Mouse (Mus musculus) c-Kit-positive CD71-positive TER-119-negative erythroid progenitor cells, embryonic 14.5 days (primary cell): ENCODE results near the gene Otulin.

ENCODE experiments used
- DNase-seq: peaks from one replicate; pipeline ENCODE4 v3.0.0-alpha.2; 2013; ENCODE audit warnings: low read depth

The Otulin gene

DNA sequence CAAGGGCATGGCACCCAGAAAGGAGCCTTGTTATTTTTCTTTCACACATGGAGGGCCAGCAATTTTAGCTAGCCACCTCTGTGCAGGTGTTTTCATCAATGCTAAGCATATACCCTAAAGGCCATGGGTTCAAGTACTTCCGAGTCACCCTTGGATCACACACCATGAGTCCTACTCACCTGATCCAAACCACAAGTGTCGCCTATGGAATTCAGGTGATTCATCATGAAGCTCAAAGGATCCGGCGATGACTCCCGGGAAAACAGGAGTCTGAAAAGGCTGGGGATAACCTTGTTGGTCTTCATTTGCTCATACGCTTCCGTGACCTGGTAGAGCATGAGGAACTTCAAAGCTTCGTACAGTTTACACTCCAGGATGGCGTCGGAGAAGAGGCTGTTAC, 27.4 kb upstream of the Otulin start:
- no peak for DNase-seq

DNA sequence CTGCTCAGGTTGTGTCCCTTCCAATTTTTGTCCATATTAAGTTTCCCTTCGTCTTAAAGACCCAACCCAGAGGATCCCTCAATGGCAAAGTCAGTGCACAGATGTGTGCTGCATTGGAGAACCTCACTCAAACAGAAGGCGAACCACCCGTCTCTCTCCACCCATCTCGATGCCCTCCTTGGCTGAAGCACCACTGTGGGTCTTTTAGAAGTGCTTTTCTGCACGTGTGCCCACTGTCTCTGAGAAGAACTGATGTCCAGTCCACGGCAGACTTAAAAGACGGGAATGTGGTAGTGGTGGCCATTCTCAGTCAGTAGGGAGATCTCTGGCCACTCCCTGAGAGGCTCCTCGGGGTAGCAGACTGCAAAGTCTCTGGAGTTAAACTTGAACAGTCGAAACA, 26.1 kb upstream of the Otulin start:
- no peak for DNase-seq

DNA sequence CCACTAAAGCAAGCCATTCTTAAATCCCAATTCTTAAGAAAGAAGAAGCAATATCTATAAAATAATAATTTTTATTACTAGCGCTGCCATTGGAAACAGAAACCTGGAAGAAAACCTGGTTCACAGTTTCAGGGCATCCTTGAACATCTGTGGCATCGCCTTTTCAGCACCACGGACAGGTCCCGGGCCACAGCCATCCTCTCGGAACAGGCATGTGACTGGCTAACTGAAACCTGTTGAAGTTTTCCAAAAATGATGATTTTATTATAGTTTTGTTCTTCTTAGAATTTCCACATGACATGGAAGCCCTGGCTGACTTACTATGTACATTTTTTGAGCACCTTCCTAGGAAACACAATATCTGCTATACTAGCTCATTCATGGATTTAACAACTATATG, 24.5 kb upstream of the Otulin start:
- no peak for DNase-seq

DNA sequence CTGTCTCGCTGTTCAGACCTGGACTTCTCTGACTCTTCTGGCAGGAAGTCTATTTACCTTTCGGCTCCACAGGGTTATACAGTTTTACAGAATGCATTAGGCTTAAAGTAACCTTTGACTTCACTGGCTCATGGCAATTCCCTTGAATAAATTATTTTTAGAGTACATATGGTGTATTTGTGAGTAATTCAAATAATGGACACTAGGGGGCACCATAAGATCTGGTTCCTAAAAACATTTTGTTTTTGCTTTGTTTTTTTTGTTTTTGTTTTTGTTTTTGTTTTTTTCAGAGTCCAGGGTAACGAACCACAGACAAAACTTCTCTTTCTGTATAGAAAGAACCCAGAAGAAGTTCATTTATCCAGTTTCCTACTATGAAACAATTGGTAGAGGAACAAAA, 17.2 kb upstream of the Otulin start:
- no peak for DNase-seq

DNA sequence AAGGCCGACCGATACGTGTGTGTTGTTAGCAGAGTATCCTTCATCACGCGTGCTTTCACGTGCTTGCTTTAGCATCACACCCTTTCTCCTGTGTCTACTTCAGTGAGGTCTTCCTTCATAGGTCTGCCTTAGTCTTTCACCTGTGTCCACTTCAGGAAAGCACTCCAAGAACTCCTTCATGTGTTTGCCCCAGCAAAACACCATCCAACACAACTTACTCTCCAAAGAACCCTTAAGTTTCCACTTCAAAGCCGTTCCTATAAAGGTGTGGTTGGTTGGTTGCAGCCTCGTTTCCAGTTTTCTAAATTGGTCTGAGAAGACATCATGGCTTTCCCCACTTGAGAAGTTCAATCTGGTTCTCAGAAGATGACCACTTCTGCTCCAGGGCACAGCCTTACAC, 16.2 kb upstream of the Otulin start:
- DNase-seq: no peak

DNA sequence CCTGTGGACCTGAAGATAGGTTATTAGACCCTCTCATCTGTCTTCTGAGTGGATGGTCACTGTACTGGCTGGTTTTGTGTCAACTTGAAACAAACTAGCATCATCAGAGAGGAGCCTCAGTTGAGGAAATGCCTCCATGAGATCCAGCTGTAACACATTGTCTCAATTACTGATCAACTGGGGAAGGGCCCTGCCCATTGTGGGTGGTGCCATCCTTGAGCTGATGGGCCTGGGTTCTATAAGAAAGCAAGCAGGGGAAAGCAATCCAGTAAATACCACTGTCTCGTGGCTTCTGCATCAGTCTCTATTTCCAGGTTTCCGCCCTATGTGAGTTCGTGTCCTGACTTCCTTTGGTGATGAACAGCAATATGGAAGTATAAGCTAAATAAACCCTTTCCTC, 14.8 kb upstream of the Otulin start:
- DNase-seq: no peak

DNA sequence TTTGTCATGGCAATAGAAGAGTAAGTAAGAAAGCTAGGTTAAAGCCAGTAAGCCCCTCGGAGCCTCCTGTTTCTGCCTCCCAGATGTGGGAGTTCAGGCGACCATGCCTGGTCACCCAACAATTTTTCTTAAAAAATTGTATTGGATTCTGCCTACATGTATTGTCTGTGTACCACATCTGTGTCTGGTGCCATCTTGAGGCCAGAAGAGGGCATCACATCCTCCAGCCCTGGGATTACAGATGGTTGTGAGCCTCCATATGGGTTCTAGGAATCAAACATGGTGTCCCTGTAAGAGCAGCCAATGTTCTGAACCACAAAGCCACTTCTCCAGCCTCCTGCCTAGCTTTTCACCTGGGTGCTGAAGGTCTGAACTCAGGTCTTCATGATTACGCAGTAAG, 12.4 kb upstream of the Otulin start:
- no peak for DNase-seq

DNA sequence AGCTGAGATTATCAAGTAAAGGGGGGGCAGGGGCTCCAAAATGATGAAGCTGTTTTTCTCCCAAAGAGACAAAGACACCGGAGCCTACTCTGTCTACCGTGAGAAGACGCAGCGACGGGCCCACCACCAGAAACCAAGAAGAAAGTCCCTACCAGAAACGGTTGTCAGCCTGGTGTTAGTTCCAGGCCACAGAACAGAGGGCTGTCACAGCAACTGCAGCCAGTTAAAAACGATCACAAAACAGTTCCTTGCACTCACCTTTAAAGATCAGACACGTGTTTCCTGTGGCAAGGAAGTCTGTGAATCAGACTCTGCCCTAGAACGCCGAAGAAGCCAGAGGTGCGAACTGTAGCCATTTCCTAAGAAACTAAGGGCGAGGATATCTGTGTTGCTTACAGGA, 10.7 kb upstream of the Otulin start:
- no peak for DNase-seq

DNA sequence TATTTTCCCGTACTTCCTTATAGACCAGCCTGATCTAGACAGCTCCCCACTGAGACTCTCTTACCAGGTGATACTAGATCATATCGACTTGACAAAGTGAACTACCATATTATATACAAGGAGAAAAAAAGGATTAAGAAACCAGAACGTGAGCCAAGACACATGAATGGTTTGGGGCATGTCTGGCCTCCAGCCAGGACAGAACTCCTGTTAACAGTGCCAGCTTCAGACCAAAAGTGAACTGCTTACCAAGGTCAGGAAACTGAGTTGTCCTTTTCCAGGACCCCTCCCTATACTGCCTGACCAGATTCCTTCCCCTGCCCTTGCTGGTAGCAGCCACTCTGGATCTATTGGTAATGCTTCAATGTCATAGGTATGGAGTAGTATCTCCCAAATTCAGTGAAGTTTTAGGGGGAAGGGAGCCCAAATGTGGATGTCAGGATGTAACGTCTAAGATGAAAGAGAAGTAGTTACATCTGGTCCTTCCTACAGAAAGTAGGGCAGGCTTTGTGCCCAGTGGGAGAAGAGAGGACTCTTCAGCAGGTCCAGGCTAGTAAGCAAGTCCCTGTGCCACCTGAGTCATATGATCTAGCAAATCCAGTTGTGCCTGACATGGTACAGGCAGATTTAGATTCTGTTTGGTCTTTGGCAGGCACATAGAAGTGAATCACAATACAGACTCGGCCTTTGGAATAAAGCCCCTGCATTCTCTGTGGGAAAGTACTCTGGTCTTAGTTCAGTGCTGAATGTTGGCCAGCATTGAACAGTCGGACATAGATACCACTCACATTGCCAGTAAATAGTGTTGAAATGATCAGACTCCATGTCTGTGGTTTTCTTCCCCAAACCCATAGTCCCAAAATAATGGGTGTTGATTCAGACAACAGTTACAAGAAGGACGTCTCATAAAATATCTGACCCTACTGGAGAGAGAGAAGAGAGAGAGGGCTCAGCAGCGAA, 3.7 kb upstream of the Otulin start:
- DNase-seq: no peak

DNA sequence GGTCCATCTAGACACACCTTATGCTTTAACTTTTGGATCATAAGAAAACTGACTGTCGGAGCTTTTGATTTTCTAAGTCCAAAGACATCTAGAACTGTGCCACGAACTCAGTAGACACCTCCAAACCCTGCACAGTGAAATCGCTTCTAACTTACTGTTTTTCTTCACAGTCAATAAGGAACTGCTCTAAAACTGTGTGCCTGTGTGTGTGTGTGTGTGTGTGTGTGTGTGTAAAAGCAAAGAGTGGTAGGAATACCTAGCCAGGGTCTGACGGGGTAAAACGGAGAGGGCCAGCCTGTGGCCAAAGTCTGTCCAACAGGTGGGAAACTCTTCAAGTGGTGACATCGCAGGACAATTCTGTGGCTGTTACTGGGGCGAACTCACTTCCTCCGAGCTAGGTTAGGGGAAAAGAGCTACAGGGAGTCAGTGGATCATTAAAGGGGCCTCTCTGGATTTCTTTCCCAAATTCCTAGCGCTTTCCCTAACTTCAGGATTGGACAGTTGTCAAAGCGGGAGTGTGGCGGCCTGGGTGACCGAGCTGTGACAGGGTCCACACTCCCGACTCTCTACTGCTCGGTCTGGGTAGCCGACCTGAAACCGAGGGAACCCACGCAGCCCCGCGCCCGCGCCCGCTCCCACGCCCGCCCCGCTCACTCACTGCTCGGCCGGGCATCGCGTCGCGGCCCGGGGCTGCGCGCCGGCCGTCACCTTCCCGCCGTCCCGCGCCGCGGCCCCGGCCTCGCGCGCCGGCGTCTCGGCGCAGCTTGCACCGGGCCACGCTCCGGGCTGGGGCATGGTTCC, 493 bp downstream of the Otulin start:
- DNase-seq: no peak

DNA sequence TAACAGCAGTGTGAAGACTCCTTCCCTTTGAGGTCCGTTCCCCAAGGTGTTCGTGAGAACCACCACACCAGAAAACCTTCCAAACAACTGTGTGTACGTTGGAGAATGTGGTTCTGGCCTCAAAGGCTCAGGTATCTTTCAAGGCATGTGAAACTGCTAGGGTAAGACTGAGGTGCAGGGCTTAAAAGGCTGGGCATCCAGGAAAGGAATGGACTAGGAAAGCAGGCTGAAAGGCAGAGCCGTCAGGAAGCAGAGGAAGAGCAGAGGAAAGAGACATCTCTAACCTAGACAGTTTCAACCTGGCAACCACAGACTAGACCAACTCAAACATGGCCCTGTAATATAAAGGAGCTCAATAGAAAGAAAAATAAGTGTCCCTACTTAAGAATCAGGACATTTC, 1.4 kb downstream of the Otulin start:
- no peak for DNase-seq

DNA sequence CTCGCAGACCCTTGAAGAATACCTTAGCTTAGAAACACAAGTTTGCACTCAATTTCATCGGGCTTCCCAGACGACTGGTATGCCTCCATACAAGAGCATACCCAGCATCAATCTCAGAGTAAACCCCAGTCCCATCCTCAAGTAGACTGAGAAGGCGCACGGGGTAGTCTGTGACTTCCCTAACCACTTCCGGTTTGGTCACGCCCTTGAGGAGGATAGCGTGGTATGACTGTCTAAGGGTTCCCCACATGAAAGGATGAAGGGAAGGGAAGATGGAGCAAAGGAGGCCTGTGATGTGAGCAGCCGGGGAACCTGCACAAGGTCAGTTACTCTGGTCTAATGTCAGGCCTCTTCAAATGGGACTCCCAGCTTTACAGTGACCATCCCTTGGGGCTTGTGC, 2.7 kb downstream of the Otulin start:
- no peak for DNase-seq

DNA sequence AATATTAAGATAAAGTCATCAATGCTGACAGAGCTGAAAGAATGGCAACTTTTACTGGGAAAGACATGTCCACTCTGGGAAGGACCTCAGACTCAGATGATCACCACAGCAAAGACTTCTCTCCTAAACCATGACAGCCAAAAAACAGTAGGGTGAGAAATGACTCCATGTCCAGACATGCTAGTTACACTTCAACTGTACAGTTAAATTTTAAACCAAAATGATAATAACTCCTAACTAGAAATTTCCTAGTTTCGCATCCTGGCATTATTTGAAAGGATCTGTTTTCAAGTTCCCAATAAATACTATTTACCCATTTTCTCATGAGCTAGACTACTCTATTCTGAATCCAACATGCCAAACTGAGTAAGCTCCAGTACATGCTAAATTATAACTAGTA, 4.2 kb downstream of the Otulin start:
- no peak for DNase-seq

DNA sequence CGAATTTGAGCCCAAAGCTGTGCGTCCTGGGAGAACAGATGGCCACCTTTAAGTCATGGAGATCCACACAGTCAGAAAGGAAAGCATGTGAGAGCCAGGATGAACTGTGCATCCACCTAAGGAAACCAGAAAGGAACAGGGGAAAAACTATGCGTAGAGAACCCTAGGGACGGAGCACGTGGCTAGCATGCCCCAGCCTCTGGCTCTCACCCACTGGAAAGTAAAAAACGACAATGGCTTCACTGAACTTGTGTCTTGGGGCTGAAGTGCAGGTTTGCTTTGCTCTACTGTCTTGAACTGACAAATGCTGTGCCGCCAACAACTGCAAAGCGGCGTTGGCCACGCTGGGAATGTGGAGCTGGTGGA, 4.6 kb downstream of the Otulin start:
- no peak for DNase-seq

DNA sequence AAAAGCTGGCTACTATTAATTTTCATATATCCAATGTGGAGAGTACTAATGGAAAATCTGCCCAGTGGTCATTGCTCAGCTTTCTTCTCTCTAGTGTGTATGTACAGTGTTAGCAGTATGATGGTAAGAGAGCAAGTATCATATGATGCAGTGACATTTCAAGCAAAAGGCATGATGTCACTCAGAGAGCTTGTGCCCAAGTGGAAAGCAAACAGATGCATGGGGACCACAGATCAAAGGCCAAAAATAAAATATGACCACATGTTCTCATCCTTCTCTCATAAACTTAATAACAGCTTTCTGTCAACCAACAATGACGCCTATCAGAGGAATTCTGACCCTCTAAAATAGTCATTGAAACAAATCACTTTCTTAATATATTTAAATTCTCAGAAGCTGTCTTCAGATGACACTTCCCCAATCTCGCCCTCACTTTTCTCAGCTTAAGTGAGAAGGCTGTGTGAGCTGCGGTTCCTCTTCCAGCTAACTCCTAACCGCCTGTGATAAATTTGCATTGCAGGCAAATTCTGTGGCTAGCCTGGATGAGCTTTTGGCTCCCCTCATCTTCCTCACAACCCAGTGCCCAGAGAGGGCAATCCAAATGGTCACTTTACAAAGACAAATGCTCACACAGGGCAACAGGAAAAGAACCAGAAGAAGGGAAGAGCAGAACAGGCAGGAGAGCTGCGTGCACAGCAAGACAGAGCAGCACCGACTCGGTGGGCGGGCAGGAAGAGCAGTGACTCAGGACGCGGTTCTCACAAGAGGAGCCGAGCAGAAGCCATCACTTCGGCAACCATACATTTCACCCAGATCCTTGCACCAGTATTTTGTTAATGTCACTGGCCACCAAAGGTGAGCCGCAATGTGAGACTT, 5.2 kb downstream of the Otulin start:
- DNase-seq: no peak

DNA sequence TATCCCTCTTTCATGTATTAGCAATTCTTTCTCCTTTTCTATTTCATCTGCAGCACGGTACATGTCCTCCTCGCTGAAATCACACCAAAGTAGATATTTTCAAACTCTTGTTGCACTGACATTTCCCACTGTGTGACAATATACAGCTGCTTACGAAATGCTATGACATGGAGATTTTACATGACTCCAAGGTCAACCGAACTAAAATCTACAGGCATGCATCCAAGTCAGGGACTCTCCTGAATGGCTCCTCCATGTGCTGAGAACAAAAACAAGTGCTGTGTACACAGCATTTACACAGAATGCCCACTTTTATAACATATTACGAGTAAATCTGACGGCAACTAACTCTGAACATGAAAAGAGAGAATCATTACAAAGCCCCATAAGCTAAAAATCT, 7.2 kb downstream of the Otulin start:
- no peak for DNase-seq

DNA sequence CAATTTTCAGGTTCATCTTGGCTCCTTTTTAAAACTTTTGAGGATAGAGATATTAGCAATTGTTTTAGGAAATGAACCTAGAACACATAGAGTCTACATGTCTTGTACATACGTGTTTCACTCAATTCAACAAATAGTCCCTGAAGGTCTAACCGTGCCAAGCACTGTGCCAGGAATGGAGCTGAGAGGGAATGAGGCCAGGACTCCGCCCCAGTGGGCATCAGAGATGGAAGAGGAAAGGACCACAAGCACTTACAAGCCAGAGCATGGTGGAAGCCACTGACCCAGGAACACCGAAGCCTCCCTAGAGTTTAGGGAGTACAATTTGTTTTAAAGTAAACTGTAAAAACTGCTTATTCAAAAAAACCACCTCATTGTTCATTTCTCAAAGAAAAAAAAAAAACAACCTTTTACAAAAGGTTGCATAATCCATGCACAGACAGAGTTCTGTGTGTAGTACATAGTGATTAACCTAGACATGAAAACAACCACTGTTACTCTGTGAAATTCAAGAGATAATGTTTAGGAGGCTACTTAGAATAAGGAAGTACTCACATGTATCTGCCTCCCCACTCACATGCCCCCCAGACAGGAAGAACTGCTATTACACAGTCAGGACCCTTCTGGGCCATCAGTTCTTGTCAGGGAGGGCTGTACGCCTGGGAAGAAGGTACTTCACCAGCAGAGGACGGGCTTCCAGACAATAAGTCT, 9.9 kb downstream of the Otulin start:
- no peak for DNase-seq

DNA sequence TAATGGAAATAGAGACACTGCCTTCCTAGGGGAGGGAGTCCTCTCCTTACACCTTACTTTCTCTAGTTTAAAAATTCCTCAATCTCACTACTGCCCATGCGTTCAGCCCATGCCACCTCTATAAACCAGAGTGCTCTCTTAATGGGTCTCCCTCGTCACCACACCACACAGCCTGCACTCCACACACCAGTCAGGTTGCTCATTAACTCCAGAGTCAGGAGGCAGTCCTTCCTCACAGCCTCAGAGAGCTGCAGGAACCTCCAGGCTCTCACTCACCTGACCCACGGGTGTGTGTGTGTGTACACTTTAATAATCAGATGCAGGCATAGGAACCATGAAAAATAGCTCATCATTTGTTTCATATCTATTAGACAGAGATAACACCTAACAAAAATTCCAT, 10.8 kb downstream of the Otulin start:
- DNase-seq: no peak

DNA sequence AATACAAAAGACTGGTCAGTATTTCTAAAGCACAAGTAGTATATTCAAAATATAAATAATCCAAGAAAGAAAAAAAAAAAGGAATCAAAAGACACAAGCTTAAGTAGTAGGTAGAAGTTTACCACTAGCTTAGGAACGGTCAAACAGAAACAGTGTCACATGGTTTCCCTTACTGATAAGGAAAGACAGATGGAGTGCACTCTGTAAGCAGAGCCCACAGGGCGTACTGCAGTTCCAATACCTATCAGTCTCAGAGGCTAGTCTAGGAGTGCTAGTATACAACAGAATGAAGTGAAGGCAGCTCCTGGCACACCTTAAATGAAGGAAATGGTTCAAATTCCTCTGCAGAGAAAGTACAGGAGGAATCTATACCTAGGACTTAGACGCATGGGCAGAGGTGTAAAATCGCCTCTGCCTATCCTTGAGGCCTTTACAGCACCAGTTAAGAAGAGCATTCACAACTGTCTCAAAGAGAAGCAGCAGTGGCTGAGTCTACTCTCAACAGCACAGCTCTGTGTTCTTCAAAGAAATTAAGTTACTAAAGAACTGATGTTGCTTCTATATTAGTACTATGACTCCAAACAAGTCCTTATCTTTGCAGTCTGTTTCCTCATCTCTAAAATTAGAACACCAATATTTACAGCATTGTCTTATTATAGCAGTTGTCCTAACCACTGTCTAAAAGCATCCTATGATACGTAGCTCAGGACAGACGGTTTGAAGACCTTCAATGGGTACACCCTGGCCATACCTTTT, 11.5 kb downstream of the Otulin start:
- DNase-seq: no peak

DNA sequence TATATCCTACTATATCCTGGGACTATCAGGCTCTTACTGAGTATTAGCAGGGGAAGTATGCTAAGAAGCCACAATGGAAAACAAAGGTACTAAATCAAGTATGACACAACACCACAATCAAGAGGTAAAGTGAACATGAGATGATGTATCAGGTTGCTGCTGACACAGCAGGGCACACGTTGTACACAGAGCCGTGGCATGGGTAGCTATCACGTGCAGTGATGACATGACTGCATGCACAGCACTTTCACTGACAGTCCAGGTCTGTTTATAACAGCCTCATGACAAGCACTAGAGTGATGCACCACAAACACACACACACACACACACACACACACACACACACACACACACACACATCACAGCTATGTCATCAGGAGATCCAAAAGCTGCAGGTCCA, 13.3 kb downstream of the Otulin start:
- no peak for DNase-seq

DNA sequence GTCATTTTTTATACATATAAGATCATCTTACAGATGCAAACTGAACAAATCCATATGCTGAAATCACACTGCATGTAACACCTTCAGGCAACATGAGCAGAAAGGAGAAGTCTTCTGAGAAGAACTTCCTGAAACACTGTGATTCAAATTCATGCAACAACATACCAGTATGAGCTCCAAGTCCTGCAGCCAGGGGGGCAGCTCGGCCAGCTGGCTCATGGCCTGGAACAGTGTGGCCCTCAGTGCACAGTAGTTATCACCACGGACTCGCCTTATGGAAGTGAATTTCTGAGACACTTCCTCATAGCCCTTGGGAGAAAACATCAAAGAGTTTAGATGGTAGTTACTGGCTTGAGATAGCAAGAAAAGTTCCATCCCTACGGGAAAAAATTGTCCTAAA, 14.3 kb downstream of the Otulin start:
- no peak for DNase-seq
